Mouse (Mus musculus): ENCODE results near the gene Gpr152. TPM values are rescaled to one million over a fixed set of nuclear protein-coding genes. Genes with fewer than 3 reads are reported as not detected.

Gene Gpr152
- polyA plus RNA-seq, 1 experiment from 2014 or later: 0.05 TPM

DNA sequence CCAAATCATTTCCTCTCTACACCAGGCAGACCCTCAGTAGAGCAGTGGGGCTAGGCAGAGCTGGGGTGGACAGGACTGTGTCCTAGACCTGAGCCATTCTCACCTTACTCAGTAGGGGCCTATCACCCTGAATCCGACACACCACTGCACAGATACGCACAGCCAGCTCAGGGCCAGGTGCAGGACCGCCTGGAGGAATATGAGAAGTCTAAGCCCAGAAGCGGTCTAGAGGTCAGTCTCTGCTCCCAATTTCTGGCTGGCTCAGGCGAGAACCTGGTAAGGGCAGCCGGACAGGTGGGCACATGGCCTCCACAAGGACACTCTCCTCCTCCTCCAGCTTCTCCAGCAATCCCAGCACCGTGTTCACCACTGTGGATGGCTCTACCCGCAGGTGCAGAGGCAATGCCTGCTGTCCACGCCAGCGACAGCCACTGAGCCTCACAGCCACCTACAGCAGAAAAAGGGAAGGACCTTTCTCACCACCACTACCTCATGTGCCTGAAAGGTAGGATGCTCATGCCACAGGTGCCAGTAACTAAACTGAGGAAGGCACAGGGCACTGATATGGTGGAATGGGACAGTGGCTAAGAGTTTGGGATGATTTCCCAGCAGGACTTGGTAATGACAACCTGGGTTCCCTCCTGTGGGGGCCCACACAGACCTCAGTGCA lies 31.3 kb downstream of the Gpr152 start:
- Histone ChIP-seq H3K4me2 (replicated peaks) (no peak overlapping the region), H3K4me3 (no peak overlapping the region), H3K9ac (peak overlapping the region; percentile 35), H3K36me3 (no peaks in the 10 kb centered on the region), H3K27me3 (no peaks in the 10 kb centered on the region; the same call in 1 of the 2 replicates), H3K27ac (no peak overlapping the region), H3K4me1 (peaks cover 29% of the 10 kb centered on the region), H3K9me3 (replicated peaks) (no peaks in the 10 kb centered on the region)
- WGBS: 90% methylated on average over 10 of the region's 10 CpGs
- ATAC-seq (ENCODE audit: low FRiP score): no peak

- Histone ChIP-seq H3K27me3 (no peaks in the 10 kb centered on the region; the same call in 1 of the 2 replicates), H3K4me1 (peaks cover 30% of the 10 kb centered on the region), H3K27ac (no peak overlapping the region), H3K9ac (peak overlapping the region; percentile 35), H3K4me3 (no peak overlapping the region), H3K36me3 (no peaks in the 10 kb centered on the region), H3K9me3 (replicated peaks) (no peaks in the 10 kb centered on the region), H3K4me2 (replicated peaks) (no peak overlapping the region)
- no peak for ATAC-seq (ENCODE audit: low FRiP score)
- 72% methylated on average over 13 of the region's 13 CpGs for WGBS
Observed at GRCm38 (mm10) chr19:4171393-4172290, 32.1 kb downstream of the Gpr152 start.

GRCm38 (mm10) chr19:4172925-4173324 lies 33.3 kb downstream of the Gpr152 start:
- H3K4me2 ChIP-seq (replicated peaks): no peak overlapping the region
- ATAC-seq (ENCODE audit: low FRiP score): no peak
- no peaks in the 10 kb centered on the region for H3K36me3 ChIP-seq
- H3K9me3 ChIP-seq (replicated peaks): no peaks in the 10 kb centered on the region
- H3K9ac ChIP-seq: no peak overlapping the region
- H3K27me3 ChIP-seq: no peaks in the 10 kb centered on the region; the same call in 1 of the 2 replicates
- no peak overlapping the region for H3K27ac ChIP-seq
- H3K4me3 ChIP-seq: no peak overlapping the region
- H3K4me1 ChIP-seq: peaks cover 30% of the 10 kb centered on the region
- 56% methylated on average over 11 of the region's 11 CpGs for WGBS

DNA sequence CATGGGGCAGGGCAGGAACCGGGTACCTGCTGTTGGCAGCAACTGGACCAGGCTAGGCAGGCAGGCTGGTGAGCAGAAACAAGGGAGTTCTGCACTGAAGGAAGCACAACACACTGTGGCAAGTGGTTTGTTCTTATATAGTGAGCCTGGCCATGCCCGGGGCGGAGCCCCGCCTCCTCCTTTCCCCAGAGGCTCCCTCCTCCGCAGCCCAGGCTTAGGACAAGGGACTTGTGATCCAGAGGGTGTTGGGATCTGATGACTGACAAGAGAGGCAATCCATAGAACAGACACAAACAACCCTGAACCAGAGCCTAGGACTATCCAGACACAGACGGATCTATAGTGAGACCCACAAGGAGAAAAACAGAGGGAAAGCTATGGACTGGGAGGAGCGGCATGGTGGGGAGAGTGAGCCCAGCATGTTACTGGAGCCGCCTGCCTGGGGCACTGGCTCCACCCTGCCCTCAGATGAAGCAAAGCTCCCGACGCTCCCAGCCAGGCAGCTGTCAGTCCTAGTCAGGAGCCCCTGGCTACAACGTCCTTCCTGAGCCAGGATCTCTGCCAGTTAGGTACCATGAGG lies 35.9 kb downstream of the Gpr152 start, which contains the start of gene Carns1:
Gene Carns1, minus strand, starts transcription at position 112 of the 580 bp plus-strand sequence.
- Histone ChIP-seq H3K9ac (peak within 1 kb of the TSS; percentile 32), H3K36me3 (no peaks in the 10 kb centered on the region), H3K27me3 (no peaks in the 10 kb centered on the region; the same call in 1 of the 2 replicates), H3K27ac (no peak within 1 kb of the TSS), H3K9me3 (replicated peaks) (no peaks in the 10 kb centered on the region), H3K4me1 (peaks cover 22% of the 10 kb centered on the region), H3K4me2 (replicated peaks) (peak within 1 kb of the TSS; percentile 44), H3K4me3 (no peak within 1 kb of the TSS)
- peak; percentile 51; the same call in 1 of the 2 replicates for ATAC-seq (ENCODE audit: low FRiP score)
- WGBS: 6% methylated on average over 11 of the region's 11 CpGs

DNA sequence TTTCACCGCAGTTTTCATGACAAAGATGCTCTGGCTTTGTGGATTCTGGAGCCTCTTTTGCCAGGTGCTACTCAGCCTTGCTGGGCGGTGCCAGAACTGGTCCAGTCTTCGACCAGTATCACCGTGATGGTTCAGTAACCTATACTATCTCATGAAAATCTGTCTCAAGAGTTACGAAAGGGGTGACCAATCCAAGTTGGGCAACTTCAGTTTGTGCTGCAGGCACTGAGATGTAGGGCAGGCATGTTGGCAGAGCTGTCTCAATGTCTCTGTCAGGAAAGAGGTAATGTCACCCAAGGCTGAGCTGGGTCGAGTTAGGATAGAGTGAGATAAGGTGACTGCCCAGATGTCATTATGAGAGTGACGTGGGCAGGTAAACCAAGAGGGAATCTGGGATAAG lies 40.8 kb downstream of the Gpr152 start:
- H3K4me2 ChIP-seq (replicated peaks): no peak overlapping the region
- WGBS: 82% methylated on average over 7 of the region's 7 CpGs

DNA sequence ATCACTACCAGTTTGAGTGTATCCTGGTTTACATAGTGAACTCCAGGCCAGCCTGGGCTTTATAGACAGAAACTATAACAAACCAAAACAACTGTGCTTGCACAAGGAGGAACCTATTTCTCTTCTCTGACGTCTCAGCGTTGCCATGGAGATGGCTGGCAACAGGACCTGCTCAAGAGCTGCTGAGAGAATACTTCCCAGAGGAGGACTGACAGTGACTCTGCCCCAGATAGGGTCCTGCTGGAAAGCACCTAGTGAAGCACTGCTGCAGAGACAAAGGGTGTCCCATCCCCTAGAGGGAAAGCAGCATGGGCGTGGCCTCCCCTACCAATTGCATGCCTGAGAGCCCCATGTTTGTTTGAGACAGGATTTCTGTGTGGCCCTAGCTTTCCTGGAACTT lies 42.3 kb downstream of the Gpr152 start:
- no peak overlapping the region for H3K27ac ChIP-seq
- H3K27me3 ChIP-seq: no peaks in the 10 kb centered on the region; the same call in 1 of the 2 replicates
- peaks cover 22% of the 10 kb centered on the region for H3K4me1 ChIP-seq
- no peak overlapping the region for H3K4me3 ChIP-seq
- no peaks in the 10 kb centered on the region for H3K36me3 ChIP-seq
- no peaks in the 10 kb centered on the region for H3K9me3 ChIP-seq (replicated peaks)
- 36% methylated on average over 3 of the region's 3 CpGs for WGBS
- no peak overlapping the region for H3K4me2 ChIP-seq (replicated peaks)
- no peak for ATAC-seq (ENCODE audit: low FRiP score)
- no peak overlapping the region for H3K9ac ChIP-seq

More for the DNA sequence above, 40.8 kb downstream of the Gpr152 start:
- H3K27ac ChIP-seq: no peak overlapping the region
- no peak for ATAC-seq (ENCODE audit: low FRiP score)
- no peaks in the 10 kb centered on the region for H3K27me3 ChIP-seq
- no peaks in the 10 kb centered on the region for H3K9me3 ChIP-seq (replicated peaks)
- no peak overlapping the region for H3K9ac ChIP-seq
- H3K4me1 ChIP-seq: peaks cover 24% of the 10 kb centered on the region
- H3K4me3 ChIP-seq: no peak overlapping the region
- H3K36me3 ChIP-seq: no peaks in the 10 kb centered on the region

- Histone ChIP-seq H3K36me3 (no peaks in the 10 kb centered on the region), H3K9me3 (replicated peaks) (no peaks in the 10 kb centered on the region), H3K27ac (no peak overlapping the region), H3K4me3 (no peak overlapping the region), H3K4me1 (peaks cover 22% of the 10 kb centered on the region), H3K9ac (no peak overlapping the region), H3K27me3 (peaks cover 4% of the 10 kb centered on the region; the same call in 1 of the 2 replicates), H3K4me2 (replicated peaks) (no peak overlapping the region)
- ATAC-seq (ENCODE audit: low FRiP score): no peak
- WGBS: 69% methylated on average over 2 of the region's 2 CpGs
Observed at GRCm38 (mm10) chr19:4183689-4184088, 44.1 kb downstream of the Gpr152 start.

DNA sequence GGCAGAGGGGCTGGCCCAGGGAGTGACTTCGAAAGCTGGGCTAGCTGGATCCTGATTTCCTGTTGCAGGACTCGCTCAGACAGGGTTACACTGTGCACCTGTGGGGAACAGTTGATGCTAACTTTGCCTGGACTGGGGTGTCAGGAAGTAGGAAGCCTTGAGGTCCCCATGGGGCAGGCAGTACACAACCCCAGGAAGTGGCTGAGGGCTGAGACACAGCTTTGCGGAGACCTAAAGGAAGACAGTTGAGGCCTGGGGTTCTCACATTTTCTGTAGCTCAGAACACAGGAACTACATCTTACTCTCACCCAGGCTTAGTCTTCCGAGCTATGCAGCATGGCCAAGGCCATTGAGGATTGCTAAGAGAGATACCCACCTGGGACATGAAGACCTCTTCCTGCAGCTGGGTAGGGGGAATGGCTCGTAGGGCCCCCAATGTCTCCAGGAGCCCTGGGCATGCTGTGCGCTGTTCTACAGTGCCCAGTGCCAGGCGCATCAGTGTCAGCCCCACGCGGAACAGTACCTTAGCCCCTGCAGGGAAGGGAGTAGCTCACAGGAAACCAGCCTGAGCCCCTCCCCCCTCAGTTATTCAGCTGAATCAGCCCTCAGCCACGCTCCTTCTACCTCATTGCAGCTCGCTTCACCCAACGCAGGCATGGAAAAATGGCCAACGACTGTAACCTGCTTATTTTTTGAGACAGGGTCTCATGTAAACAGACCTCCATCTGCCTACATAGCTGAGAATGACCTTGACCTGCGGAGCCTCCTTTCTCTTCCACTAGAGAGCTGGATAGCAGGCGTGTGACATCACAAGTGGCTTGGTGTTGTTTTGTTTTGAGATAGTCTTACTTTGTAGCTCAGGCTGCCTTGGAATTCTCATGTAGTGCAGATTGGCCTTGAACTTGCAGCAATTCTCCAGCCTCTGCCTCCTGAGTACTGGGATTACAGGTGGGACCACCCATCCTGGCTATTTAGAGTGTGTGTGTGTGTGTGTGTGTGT lies 45.7 kb downstream of the Gpr152 start:
- 60% methylated on average over 15 of the region's 15 CpGs for WGBS
- Histone ChIP-seq H3K4me3 (no peak overlapping the region), H3K4me2 (replicated peaks) (no peak overlapping the region), H3K4me1 (peaks cover 22% of the 10 kb centered on the region), H3K27me3 (peaks cover 4% of the 10 kb centered on the region; the same call in 1 of the 2 replicates), H3K27ac (no peak overlapping the region), H3K9me3 (replicated peaks) (no peaks in the 10 kb centered on the region), H3K9ac (no peak overlapping the region), H3K36me3 (no peaks in the 10 kb centered on the region)
- ATAC-seq (ENCODE audit: low FRiP score): no peak

- no peak for ATAC-seq (ENCODE audit: low FRiP score)
- Histone ChIP-seq H3K9me3 (replicated peaks) (no peaks in the 10 kb centered on the region), H3K4me2 (replicated peaks) (no peak overlapping the region), H3K27me3 (peaks cover 4% of the 10 kb centered on the region; the same call in 1 of the 2 replicates), H3K9ac (no peak overlapping the region), H3K36me3 (no peaks in the 10 kb centered on the region), H3K4me3 (no peak overlapping the region), H3K4me1 (peaks cover 19% of the 10 kb centered on the region), H3K27ac (no peak overlapping the region)
- WGBS: 71% methylated on average over 3 of the region's 3 CpGs
Observed at GRCm38 (mm10) chr19:4187303-4187702, 47.7 kb downstream of the Gpr152 start.

GRCm38 (mm10) chr19:4189051-4189620 lies 49.5 kb downstream of the Gpr152 start:
- ATAC-seq (ENCODE audit: low FRiP score): no peak
- no peak overlapping the region for H3K4me3 ChIP-seq
- H3K9ac ChIP-seq: no peak overlapping the region
- no peak overlapping the region for H3K4me2 ChIP-seq (replicated peaks)
- no peaks in the 10 kb centered on the region for H3K9me3 ChIP-seq (replicated peaks)
- peaks cover 8% of the 10 kb centered on the region for H3K36me3 ChIP-seq
- WGBS: 86% methylated on average over 12 of the region's 12 CpGs
- no peak overlapping the region for H3K27ac ChIP-seq
- peaks cover 28% of the 10 kb centered on the region for H3K4me1 ChIP-seq
- H3K27me3 ChIP-seq: peaks cover 4% of the 10 kb centered on the region; the same call in 1 of the 2 replicates

DNA sequence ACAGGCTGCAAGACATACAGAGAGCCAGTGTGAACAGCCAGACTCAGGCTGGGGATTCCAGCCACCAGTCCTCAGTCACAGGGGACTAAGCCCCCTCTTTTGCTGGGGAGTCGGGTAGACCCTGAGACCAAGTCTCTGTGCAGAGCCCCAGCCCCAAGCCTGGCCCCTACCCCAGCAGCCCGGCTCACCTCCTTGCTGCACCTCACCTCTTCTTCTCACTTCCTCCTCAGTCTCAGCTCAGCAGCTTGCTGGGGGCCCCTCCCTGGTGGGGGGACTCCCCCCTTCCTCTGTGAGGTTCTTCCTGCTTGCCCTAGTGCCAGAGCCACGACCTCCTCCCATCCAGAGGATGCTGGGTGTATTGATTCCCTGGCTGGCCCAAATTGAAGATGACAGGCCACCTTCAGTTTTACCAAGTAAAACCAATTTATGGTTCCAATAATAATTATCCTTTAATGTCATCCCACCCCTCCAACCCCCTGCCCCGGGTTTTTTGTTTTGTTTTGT lies 51.3 kb downstream of the Gpr152 start, which contains the start of gene Tbc1d10c:
Gene Tbc1d10c, minus strand, starts transcription at position 454 of the 504 bp plus-strand sequence.
- peak within 1 kb of the TSS; percentile 91 for H3K4me3 ChIP-seq
- H3K4me1 ChIP-seq: peaks cover 22% of the 10 kb centered on the region
- no peaks in the 10 kb centered on the region for H3K9me3 ChIP-seq (replicated peaks)
- H3K9ac ChIP-seq: peak within 1 kb of the TSS; percentile 99
- peak within 1 kb of the TSS; percentile 83 for H3K4me2 ChIP-seq (replicated peaks)
- no peak for ATAC-seq (ENCODE audit: low FRiP score)
- peaks cover 25% of the 10 kb centered on the region for H3K36me3 ChIP-seq
- H3K27ac ChIP-seq: peak within 1 kb of the TSS; percentile 94
- WGBS: 69% methylated on average over 4 of the region's 4 CpGs
- H3K27me3 ChIP-seq: 0 out of 2 replicates have a peak, but pooled peaks cover 4% of the 10 kb centered on the region
